ENCODE assay signal across 16 mouse cellular contexts in the genomic region with DNA sequence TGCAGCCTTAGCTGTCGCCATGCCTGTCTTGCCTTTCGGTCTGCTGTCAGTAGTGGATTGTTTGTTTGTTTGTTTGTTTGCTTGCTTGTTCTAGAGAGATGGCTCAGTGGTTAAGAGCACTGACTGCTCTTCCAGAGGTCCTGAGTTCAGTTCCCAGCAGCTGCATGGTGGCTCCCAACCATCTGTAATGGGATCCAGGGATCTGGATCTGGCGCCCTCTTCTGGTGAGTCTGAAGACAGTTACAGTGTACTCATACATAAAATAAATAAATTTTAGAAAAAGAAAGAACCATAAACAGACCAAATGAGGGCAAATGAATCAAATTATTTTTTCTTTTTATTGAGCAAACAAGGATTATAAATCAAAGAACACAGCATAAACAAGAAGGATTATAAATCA. TPM values are rescaled to one million over a fixed set of nuclear protein-coding genes. Genes with fewer than 3 reads are reported as not detected.
DNase-seq lines count a peak whose midpoint lies in the region; ATAC-seq and TF ChIP-seq lines count a peak whose summit lies in the region.
"Had no signal": no experiment of that assay in that cellular context is flagged by ENCODE, and none has a peak within 500 bp of the region (broad histone marks: within the 10 kb centered on the region; RNA-seq: fewer than 3 reads in every experiment).

No protein-coding gene starts in this region.

- no peak overlapping the region for H3K27ac ChIP-seq in gastrocnemius, adult 2 months
- H3K27ac ChIP-seq in lung, postnatal 0 days (ENCODE audit: low read length), result no peak overlapping the region
- no peak overlapping the region for H3K27ac ChIP-seq in midbrain, embryonic 10.5 days (replicated peaks)
- H3K27ac ChIP-seq: forebrain, embryonic 15.5 days had no signal

- ATAC-seq in lung, postnatal 0 days, result no peak
- ATAC-seq: forebrain, embryonic 15.5 days; inflammation-experienced regulatory T-cells, adult 6 months had no signal

- no peaks in the 10 kb centered on the region for H3K4me1 ChIP-seq in lung, postnatal 0 days (ENCODE audit: insufficient read depth, low read depth, low read length)
- H3K4me1 ChIP-seq in midbrain, embryonic 10.5 days, result peaks cover under 1% of the 10 kb centered on the region; the same call in 1 of the 2 replicates
- H3K4me1 ChIP-seq: forebrain, embryonic 15.5 days had no signal

- peak; percentile 41 for TF ChIP-seq CTCF in gastrocnemius, adult 2 months (IDR thresholded peaks at IDR 0.05)
- TF ChIP-seq CTCF in lung, postnatal 0 days (IDR thresholded peaks at IDR 0.05), result peak; percentile 40

- H3K9me3 ChIP-seq in lung, postnatal 0 days (ENCODE audit: low read length), result no peaks in the 10 kb centered on the region
- H3K9me3 ChIP-seq in midbrain, embryonic 10.5 days (replicated peaks), result no peaks in the 10 kb centered on the region; the same call in 1 of the 2 replicates
- H3K9me3 ChIP-seq: forebrain, embryonic 15.5 days had no signal

- H3K27me3 ChIP-seq in lung, postnatal 0 days (replicated peaks; ENCODE audit: insufficient read depth, low read length), result no peaks in the 10 kb centered on the region
- peaks cover 10% of the 10 kb centered on the region; the same call in 1 of the 2 replicates for H3K27me3 ChIP-seq in midbrain, embryonic 10.5 days (ENCODE audit: low read depth, poor library complexity, severe bottlenecking)
- H3K27me3 ChIP-seq: CH12.LX; forebrain, embryonic 15.5 days had no signal

- TF ChIP-seq EP300 in lung, postnatal 0 days (IDR thresholded peaks at IDR 0.05), result no peak

- no peak overlapping the region for H3K9ac ChIP-seq in lung, postnatal 0 days (replicated peaks; ENCODE audit: low read depth)
- H3K9ac ChIP-seq: forebrain, embryonic 15.5 days had no signal

- intact Hi-C loops in gastrocnemius, adult 2 months (cut with DNase I), result loop anchor here (10.0 kb wide), 1 partner anchor 140 kb away; no protein-coding TSS in a partner anchor

- H3K36me3 ChIP-seq in lung, postnatal 0 days (ENCODE audit: insufficient read depth, low read length), result peaks cover 15% of the 10 kb centered on the region; the same call in 1 of the 2 replicates
- no peaks in the 10 kb centered on the region for H3K36me3 ChIP-seq in midbrain, embryonic 10.5 days
- H3K36me3 ChIP-seq: forebrain, embryonic 15.5 days had no signal

- H3K4me3 ChIP-seq in gastrocnemius, adult 2 months, result no peak overlapping the region
- H3K4me3 ChIP-seq in lung, postnatal 0 days (ENCODE audit: low read depth, low read length), result no peak overlapping the region
- no peak overlapping the region for H3K4me3 ChIP-seq in midbrain, embryonic 10.5 days
- H3K4me3 ChIP-seq: forebrain, embryonic 15.5 days had no signal

- no peak overlapping the region for H3K4me2 ChIP-seq in lung, postnatal 0 days (replicated peaks; ENCODE audit: low read depth, low read length)
- H3K4me2 ChIP-seq: forebrain, embryonic 15.5 days had no signal

- WGBS in lung, postnatal 0 days, result 78% methylated on average over 3 of the region's 3 CpGs
- 70% methylated on average over 3 of the region's 3 CpGs for WGBS in midbrain, embryonic 10.5 days

- DNase-seq in gastrocnemius, adult 2 months, result no peak
- DNase-seq in gastrocnemius, postnatal 4 days (ENCODE audit: low spot score in 2 of 2), result no peak
- DNase-seq in lung, postnatal 0 days (ENCODE audit: low spot score), result no peak
- no peak for DNase-seq in lung, postnatal 10 days
- DNase-seq in induced T-regulatory cell, adult 2 months (ENCODE audit: low read depth), result peak; percentile 61
- peak; percentile 61 for DNase-seq in thymus, postnatal 4 days
- DNase-seq in embryo, embryonic 10 days (ENCODE audit: low spot score), result no peak
- no peak for DNase-seq in midbrain, embryonic 10.5 days (ENCODE audit: low spot score)
- DNase-seq: cerebellum, postnatal 25 days; gastrocnemius, postnatal 36 days; left cerebral cortex, postnatal 4 days; lung, postnatal 14 days had no signal

RNA-seq across cellular contexts. Expression of a gene that starts 5.9 kb away (rescaled TPM):
- under 1 TPM; 0.31 to 0.61 TPM for total RNA-seq in gastrocnemius, adult 2 months (2021)
- 10 to 100 TPM; 11.0 to 11.9 TPM for total RNA-seq in gastrocnemius, postnatal 4 days (2021)
- 2.1 and 2.6 TPM in 2 replicates for polyA plus RNA-seq in lung, postnatal 0 days (2015; fragmentation: Nextera tagmentation; extraction: Ambion mirVana)
- polyA plus RNA-seq in midbrain, embryonic 10.5 days (2016; fragmentation: Nextera tagmentation; extraction: Ambion mirVana), result 12.9 and 13.6 TPM in 2 replicates

RNA-seq across cellular contexts. Expression of a gene that starts 49.4 kb away (rescaled TPM):
- total RNA-seq in gastrocnemius, adult 2 months (2021), result 1 to 10 TPM; 6.4 to 6.7 TPM
- 10 to 100 TPM; 15.9 to 17.0 TPM for total RNA-seq in gastrocnemius, postnatal 4 days (2021)
- 18.1 TPM in 2 replicates for polyA plus RNA-seq in lung, postnatal 0 days (2015; fragmentation: Nextera tagmentation; extraction: Ambion mirVana)
- 2.1 and 2.4 TPM in 2 replicates for polyA plus RNA-seq in midbrain, embryonic 10.5 days (2016; fragmentation: Nextera tagmentation; extraction: Ambion mirVana)

RNA-seq across cellular contexts. Expression of a gene that starts 51.2 kb away (rescaled TPM):
- total RNA-seq in gastrocnemius, adult 2 months (2021), result under 1 TPM; 0.26 to 0.47 TPM
- total RNA-seq in gastrocnemius, postnatal 4 days (2021), result 1 to 10 TPM; 4.0 to 4.6 TPM
- 1.2 and 1.3 TPM in 2 replicates for polyA plus RNA-seq in lung, postnatal 0 days (2015; fragmentation: Nextera tagmentation; extraction: Ambion mirVana)
- polyA plus RNA-seq in midbrain, embryonic 10.5 days (2016; fragmentation: Nextera tagmentation; extraction: Ambion mirVana), result 5.6 and 7.2 TPM in 2 replicates
- total RNA-seq: neutrophil, adult 5-6 weeks had no signal

Comparison
In these comparisons a context has a peak if more than half of its experiments do, and no peak if none do; other contexts are left out.
1. RNA of a gene that starts 5.9 kb away (total RNA-seq): 11.0 to 11.9 TPM in gastrocnemius, postnatal 4 days; 0.31 to 0.61 TPM in gastrocnemius, adult 2 months; every median in the first group is over 4 times any median in the second.
2. DNase-seq: peak in induced T-regulatory cell, adult 2 months (single experiment) and thymus, postnatal 4 days (single experiment); none in gastrocnemius, adult 2 months (single experiment), gastrocnemius, postnatal 4 days (0 of 2), lung, postnatal 0 days (single experiment), lung, postnatal 10 days (single experiment), embryo, embryonic 10 days (single experiment) and midbrain, embryonic 10.5 days (single experiment).